Mouse (Mus musculus) MEL (cell line): ENCODE data around the gene Vamp8. TPM values are rescaled to one million over a fixed set of nuclear protein-coding genes. Genes with fewer than 3 reads are reported as not detected.

Source experiments
- DNase-seq: peaks from one replicate; pipeline ENCODE4 v3.0.0; 2011; ENCODE audit warnings: low read depth, low spot score
- H3K27ac ChIP-seq: 2 replicates; pipeline ENCODE4 v1.5.1; 2012; ENCODE audit warnings: low read depth, mild to moderate bottlenecking, control low read depth, low read length, moderate library complexity; ENCODE audit not compliant: control insufficient read depth
- H3K27me3 ChIP-seq, 2 experiments: fragments of 150-350 bp in 1 of 2; sonication (generic) in 1 of 2; 2 replicates each; pipeline ENCODE4 v1.6.1; 2012; ENCODE audit warnings: low read length in 2 of 2, mild to moderate bottlenecking in 2 of 2, improper control_type of control experiment in 1 of 2, moderate library complexity in 1 of 2; ENCODE audit not compliant: insufficient read depth in 2 of 2, control insufficient read depth in 1 of 2
- H3K36me3 ChIP-seq, 2 experiments: 2 replicates each; pipeline ENCODE4 v1.6.1; 2012 to 2014; ENCODE audit warnings: low read length in 2 of 2, improper control_type of control experiment in 1 of 2, inconsistent platforms in 1 of 2, mild to moderate bottlenecking in 1 of 2; ENCODE audit not compliant: insufficient read depth in 2 of 2, control insufficient read depth in 1 of 2
- H3K4me1 ChIP-seq, 2 experiments: fragments of 150-350 bp in 1 of 2; sonication (generic) in 1 of 2; 2 replicates each; pipeline ENCODE4 v1.6.1; 2012; ENCODE audit warnings: low read length in 2 of 2, improper control_type of control experiment in 1 of 2, mild to moderate bottlenecking in 1 of 2; ENCODE audit not compliant: insufficient read depth in 2 of 2, control insufficient read depth in 1 of 2
- H3K4me3 ChIP-seq, 2 experiments: fragments of 150-350 bp in 1 of 2; sonication (generic) in 1 of 2; 2 replicates each; pipeline ENCODE4 v1.5.1; 2012; ENCODE audit warnings: low read depth in 2 of 2, low read length in 2 of 2, mild to moderate bottlenecking in 2 of 2, moderate library complexity in 2 of 2, control low read depth in 1 of 2, improper control_type of control experiment in 1 of 2; ENCODE audit not compliant: control insufficient read depth in 1 of 2, insufficient read depth in 1 of 2
- H3K79me2 ChIP-seq: 2 replicates; pipeline ENCODE4 v1.6.1; 2012; ENCODE audit warnings: mild to moderate bottlenecking, low read length, moderate library complexity; ENCODE audit not compliant: control insufficient read depth, poor library complexity, insufficient read depth
- H3K9ac ChIP-seq: 2 replicates; pipeline ENCODE4 v1.6.1; 2012; ENCODE audit warnings: low read depth, mild to moderate bottlenecking, control low read depth, low read length, moderate library complexity; ENCODE audit not compliant: control insufficient read depth, poor library complexity, severe bottlenecking
- H3K9me3 ChIP-seq: fragments of 150-350 bp; sonication (generic); replicated peaks from 2 replicates; pipeline ENCODE4 v1.6.1; 2012; ENCODE audit warnings: mild to moderate bottlenecking, low read length, improper control_type of control experiment, moderate library complexity; ENCODE audit not compliant: insufficient read depth
- BHLHE40 ChIP-seq: IDR thresholded peaks from 2 replicates; pipeline ENCODE4 v1.6.1; 2012; ENCODE audit warnings: low read depth, mild to moderate bottlenecking, inconsistent platforms, low read length, improper control_type of control experiment, borderline replicate concordance
- CHD1 ChIP-seq: IDR thresholded peaks from 2 replicates; pipeline ENCODE4 v1.6.1; 2012; ENCODE audit warnings: low read depth, mild to moderate bottlenecking, inconsistent platforms, low read length, improper control_type of control experiment
- CTCF ChIP-seq, 3 experiments: IDR thresholded peaks in 2 of 3; conservative IDR thresholded peaks in 1 of 3; 2 replicates each; pipeline ENCODE4 v1.5.1; 2011 to 2012; ENCODE audit warnings: low read length in 3 of 3, low read depth in 2 of 3, mild to moderate bottlenecking in 2 of 3, improper control_type of control experiment in 1 of 3, inconsistent platforms in 1 of 3, mixed read lengths in 1 of 3, moderate library complexity in 1 of 3; ENCODE audit not compliant: control insufficient read depth in 1 of 3, insufficient read depth in 1 of 3, poor library complexity in 1 of 3, severe bottlenecking in 1 of 3
- ELF1 ChIP-seq: IDR thresholded peaks from 2 replicates; pipeline ENCODE4 v1.6.1; 2014; ENCODE audit warnings: low read depth, mild to moderate bottlenecking, inconsistent platforms, low read length, improper control_type of control experiment, moderate library complexity
- EP300 ChIP-seq, 2 experiments: IDR thresholded peaks; 2 replicates each; pipeline ENCODE4 v1.6.1; 2011; ENCODE audit warnings: improper control_type of control experiment in 2 of 2, low read length in 2 of 2, low read depth in 1 of 2, mild to moderate bottlenecking in 1 of 2
- GABPA ChIP-seq: IDR thresholded peaks from 2 replicates; pipeline ENCODE4 v1.6.1; 2012; ENCODE audit warnings: low read depth, mild to moderate bottlenecking, inconsistent platforms, low read length, improper control_type of control experiment, moderate library complexity
- GATA1 ChIP-seq: IDR thresholded peaks from 2 replicates; pipeline ENCODE4 v1.6.1; 2011; ENCODE audit warnings: low read depth, low read length, improper control_type of control experiment
- HCFC1 ChIP-seq: IDR thresholded peaks from 2 replicates; pipeline ENCODE4 v1.6.1; 2012; ENCODE audit warnings: low read depth, mild to moderate bottlenecking, inconsistent platforms, low read length, improper control_type of control experiment, moderate library complexity
- MAFK ChIP-seq: IDR thresholded peaks from 2 replicates; pipeline ENCODE4 v1.6.1; 2011; ENCODE audit warnings: low read depth, mild to moderate bottlenecking, low read length, improper control_type of control experiment, borderline replicate concordance
- MAX ChIP-seq: IDR thresholded peaks from 2 replicates; pipeline ENCODE4 v1.6.1; 2011; ENCODE audit warnings: low read length, improper control_type of control experiment
- MYC ChIP-seq: IDR thresholded peaks from 2 replicates; pipeline ENCODE4 v1.6.1; 2011; ENCODE audit warnings: low read depth, mild to moderate bottlenecking, low read length, improper control_type of control experiment, moderate library complexity
- NRF1 ChIP-seq: IDR thresholded peaks from 2 replicates; pipeline ENCODE4 v1.6.1; 2014; ENCODE audit warnings: low read depth, mild to moderate bottlenecking, inconsistent platforms, low read length, improper control_type of control experiment, moderate library complexity; ENCODE audit not compliant: poor library complexity, insufficient read depth, severe bottlenecking
- POLR2A ChIP-seq, 2 experiments: IDR thresholded peaks; 2 replicates each; pipeline ENCODE4 v1.6.1; 2011 to 2012; ENCODE audit warnings: low read length in 2 of 2, mild to moderate bottlenecking in 2 of 2, control low read depth in 1 of 2, improper control_type of control experiment in 1 of 2, low read depth in 1 of 2, moderate library complexity in 1 of 2; ENCODE audit not compliant: control insufficient read depth in 1 of 2, insufficient read depth in 1 of 2, poor library complexity in 1 of 2
- POLR2AphosphoS5 ChIP-seq: IDR thresholded peaks from 2 replicates; pipeline ENCODE4 v1.6.1; 2012; ENCODE audit warnings: low read depth, borderline replicate concordance, mild to moderate bottlenecking, inconsistent platforms, low read length, moderate library complexity, mixed read lengths
- RAD21 ChIP-seq: IDR thresholded peaks from 2 replicates; pipeline ENCODE4 v1.6.1; 2011; ENCODE audit warnings: mild to moderate bottlenecking, low read depth, low read length, improper control_type of control experiment
- RCOR1 ChIP-seq: IDR thresholded peaks from 2 replicates; pipeline ENCODE4 v1.6.1; 2012; ENCODE audit warnings: low read depth, mild to moderate bottlenecking, inconsistent platforms, low read length, improper control_type of control experiment
- SIN3A ChIP-seq: IDR thresholded peaks from 2 replicates; pipeline ENCODE4 v1.6.1; 2012; ENCODE audit warnings: low read length, improper control_type of control experiment, inconsistent platforms
- SMC3 ChIP-seq: IDR thresholded peaks from 2 replicates; pipeline ENCODE4 v1.6.1; 2011; ENCODE audit warnings: low read depth, low read length, improper control_type of control experiment
- TCF12 ChIP-seq: IDR thresholded peaks from 2 replicates; pipeline ENCODE4 v1.6.1; 2014; ENCODE audit warnings: low read depth, mild to moderate bottlenecking, inconsistent platforms, low read length, improper control_type of control experiment, moderate library complexity
- ZMIZ1 ChIP-seq: IDR thresholded peaks from 2 replicates; pipeline ENCODE4 v1.6.1; 2012; ENCODE audit warnings: low read depth, mild to moderate bottlenecking, inconsistent platforms, low read length, improper control_type of control experiment, moderate library complexity
- ZNF384 ChIP-seq: IDR thresholded peaks from 2 replicates; pipeline ENCODE4 v1.6.1; 2012; ENCODE audit warnings: low read depth, mild to moderate bottlenecking, inconsistent platforms, low read length, improper control_type of control experiment
- polyA plus RNA-seq, 2 experiments: library from polyadenylated mRNA; stranded (reverse) in 1 of 2; unstranded in 1 of 2; fragments of >175 nt in 1 of 2; fragments of >200 nt in 1 of 2; gene quantifications; 2 replicates each; pipeline versions ENCODE4 v1.2.1 to v1.2.4; 2012; ENCODE audit warnings: low replicate concordance in 2 of 2, low read depth in 1 of 2; ENCODE audit not compliant: insufficient read length in 2 of 2, insufficient read depth in 1 of 2, missing spikeins in 1 of 2
- total RNA-seq: library from RNA; depleted of rRNA; stranded (reverse); fragments of 300-350 nt; gene quantifications from 2 replicates; pipeline ENCODE4 v1.2.3, GENCODE M21; 2012

Gene Vamp8
- total and polyA plus RNA-seq, 3 experiments: 164 to 179 TPM; not detected in 1

GRCm38 (mm10) chr6:72430989-72431921 is 40.8 kb upstream of the Vamp8 start:
- Histone ChIP-seq H3K9ac (no peak overlapping the region), H3K27ac (peak overlapping the region; percentile 16; the same call in 1 of the 2 replicates), H3K4me1 (no peaks in the 10 kb centered on the region), H3K27me3 (no peaks in the 10 kb centered on the region), H3K79me2 (peaks cover 8% of the 10 kb centered on the region; the same call in 1 of the 2 replicates), H3K9me3 (no peaks in the 10 kb centered on the region), H3K4me3 (no peak overlapping the region), H3K36me3 (peaks cover 17 to 20% of the 10 kb centered on the region in 2 experiments)
- DNase-seq: peak; percentile 79
- TF ChIP-seq POLR2A (IDR thresholded peaks at IDR 0.05; ENCODE audit: control insufficient read depth in 1 of 2, insufficient read depth in 1 of 2, low read depth in 1 of 2, low read length in 2 of 2, poor library complexity in 1 of 2): peak; percentile 20 to 75; a peak in 2 of 4 replicates
- no peak for TF ChIP-seq CTCF (IDR thresholded peaks at IDR 0.05 in 2 of 3, conservative IDR thresholded peaks at IDR 0.05 in 1 of 3; ENCODE audit: control insufficient read depth in 1 of 3, insufficient read depth in 1 of 3, low read depth in 2 of 3, low read length in 3 of 3, poor library complexity in 1 of 3, severe bottlenecking in 1 of 3)
- peak; percentile 83; the same call in 1 of the 2 replicates for TF ChIP-seq POLR2AphosphoS5

GRCm38 (mm10) chr6:72429061-72429842 is 38.7 kb upstream of the Vamp8 start:
- H3K27ac ChIP-seq: no peak overlapping the region
- TF ChIP-seq NRF1 (no peak), EP300 (IDR thresholded peaks at IDR 0.05; ENCODE audit: low read depth in 1 of 2, low read length in 2 of 2) (no peak), HCFC1 (no peak), POLR2AphosphoS5 (no peak), MYC (no peak)
- H3K4me1 ChIP-seq: no peaks in the 10 kb centered on the region
- no peaks in the 10 kb centered on the region for H3K27me3 ChIP-seq
- H3K79me2 ChIP-seq: no peaks in the 10 kb centered on the region
- no peaks in the 10 kb centered on the region for H3K9me3 ChIP-seq
- H3K9ac ChIP-seq: no peak overlapping the region
- no peak overlapping the region for H3K4me3 ChIP-seq
- peaks cover under 1 to 3% of the 10 kb centered on the region in 2 experiments for H3K36me3 ChIP-seq
- DNase-seq: peak; percentile 16

GRCm38 (mm10) chr6:72428036-72428435 is 37.5 kb upstream of the Vamp8 start:
- Histone ChIP-seq H3K79me2 (no peaks in the 10 kb centered on the region), H3K4me1 (no peaks in the 10 kb centered on the region), H3K36me3 (peaks cover 0 to 3% of the 10 kb centered on the region in 2 experiments; a peak in 2 of 4 replicates), H3K9me3 (no peaks in the 10 kb centered on the region), H3K27me3 (no peaks in the 10 kb centered on the region), H3K4me3 (no peak overlapping the region), H3K27ac (no peak overlapping the region), H3K9ac (no peak overlapping the region)
- peak; percentile 84 for DNase-seq
- TF ChIP-seq CTCF (IDR thresholded peaks at IDR 0.05 in 2 of 3, conservative IDR thresholded peaks at IDR 0.05 in 1 of 3; ENCODE audit: control insufficient read depth in 1 of 3, insufficient read depth in 1 of 3, low read depth in 2 of 3, low read length in 3 of 3, poor library complexity in 1 of 3, severe bottlenecking in 1 of 3) (peak; percentile 70 to 96 (median 82)), MAX (no peak), POLR2AphosphoS5 (no peak), SMC3 (peak; percentile 99), TCF12 (no peak), GABPA (no peak), ELF1 (no peak), SIN3A (peak; percentile 36; the same call in 1 of the 2 replicates), MYC (0 out of 2 replicates have a peak, but pooled peaks have one; percentile 21), RCOR1 (no peak), RAD21 (peak; percentile 95), GATA1 (no peak), CHD1 (no peak), ZNF384 (no peak), NRF1 (no peak), BHLHE40 (no peak), MAFK (no peak), ZMIZ1 (no peak)
